Mouse (Mus musculus) bone marrow macrophage, adult 2 months (primary cell): ENCODE measurements at regions not wholly inside any gene's neighbourhood (a gene's known extent, or its start where the extent isn't known, plus 50 kb on each side); places are given as distances from the start of the nearest gene placed in this dataset.

Source experiments
- CTCF ChIP-seq: IDR thresholded peaks from 2 replicates; pipeline ENCODE4 v1.5.1; 2012; ENCODE audit warnings: low read depth, mild to moderate bottlenecking, low read length, moderate library complexity
- POLR2A ChIP-seq: IDR thresholded peaks from 2 replicates; pipeline ENCODE4 v1.6.1; 2012; ENCODE audit warnings: mild to moderate bottlenecking, low read depth, low read length, borderline replicate concordance

- TF ChIP-seq CTCF = no peak
- no peak for TF ChIP-seq POLR2A
Measured at GRCm38 (mm10) chr9:61699618-61700017, 214.7 kb downstream of the Rplp1 start.
